ENCODE assay signal across 19 mouse cellular contexts in genomic region chr1:12478983-12479763, GRCm38 (mm10).
DNase-seq lines count a peak whose midpoint lies in the region; ATAC-seq and TF ChIP-seq lines count a peak whose summit lies in the region.
"Had no signal": no experiment of that assay in that cellular context is flagged by ENCODE, and none has a peak within 500 bp of the region (broad histone marks: within the 10 kb centered on the region; RNA-seq: fewer than 3 reads in every experiment).

No protein-coding gene starts in this region.

- no peaks in the 10 kb centered on the region for H3K36me3 ChIP-seq in stomach, embryonic 14.5 days (ENCODE audit: control insufficient read depth, insufficient read depth, low read length)
- H3K36me3 ChIP-seq in stomach, postnatal 0 days (ENCODE audit: control insufficient read depth, insufficient read depth, low read length) = no peaks in the 10 kb centered on the region
- no peaks in the 10 kb centered on the region for H3K36me3 ChIP-seq in stomach, embryonic 16.5 days (ENCODE audit: control insufficient read depth, insufficient read depth, low read length)
- H3K36me3 ChIP-seq: embryonic facial prominence, embryonic 13.5 days; forebrain, embryonic 10.5 days; hindbrain, embryonic 12.5 days; midbrain, embryonic 13.5 days had no signal

- no peak overlapping the region for H3K9ac ChIP-seq in stomach, embryonic 14.5 days (replicated peaks; ENCODE audit: low read depth, low read length)
- no peak overlapping the region for H3K9ac ChIP-seq in stomach, postnatal 0 days (ENCODE audit: low read length)
- H3K9ac ChIP-seq in stomach, embryonic 16.5 days (ENCODE audit: low read length) = no peak overlapping the region
- H3K9ac ChIP-seq: embryonic facial prominence, embryonic 13.5 days; hindbrain, embryonic 12.5 days; midbrain, embryonic 13.5 days had no signal

- no peaks in the 10 kb centered on the region for H3K4me1 ChIP-seq in stomach, embryonic 14.5 days (ENCODE audit: control insufficient read depth, insufficient read depth, low read length)
- H3K4me1 ChIP-seq in stomach, postnatal 0 days (replicated peaks; ENCODE audit: control insufficient read depth, insufficient read depth) = no peaks in the 10 kb centered on the region
- no peaks in the 10 kb centered on the region for H3K4me1 ChIP-seq in stomach, embryonic 16.5 days (ENCODE audit: control insufficient read depth, insufficient read depth, low read length)
- H3K4me1 ChIP-seq: forebrain, embryonic 10.5 days; hindbrain, embryonic 12.5 days; midbrain, embryonic 13.5 days had no signal

- H3K27me3 ChIP-seq in stomach, embryonic 14.5 days (ENCODE audit: control insufficient read depth, insufficient read depth, low read length) = no peaks in the 10 kb centered on the region
- no peaks in the 10 kb centered on the region for H3K27me3 ChIP-seq in stomach, postnatal 0 days (ENCODE audit: control insufficient read depth, insufficient read depth, low read length)
- no peaks in the 10 kb centered on the region for H3K27me3 ChIP-seq in stomach, embryonic 16.5 days (ENCODE audit: control insufficient read depth, insufficient read depth, low read length)
- H3K27me3 ChIP-seq: embryonic facial prominence, embryonic 13.5 days; hindbrain, embryonic 12.5 days; midbrain, embryonic 13.5 days had no signal

- no peak overlapping the region for H3K4me3 ChIP-seq in stomach, embryonic 14.5 days (ENCODE audit: low read depth, low read length)
- no peak overlapping the region for H3K4me3 ChIP-seq in stomach, postnatal 0 days (ENCODE audit: low read depth, low read length)
- H3K4me3 ChIP-seq in stomach, embryonic 16.5 days (replicated peaks; ENCODE audit: low read length) = no peak overlapping the region
- H3K4me3 ChIP-seq: embryonic facial prominence, embryonic 13.5 days; forebrain, embryonic 10.5 days; hindbrain, embryonic 12.5 days; midbrain, embryonic 13.5 days had no signal

- DNase-seq in heart, adult 8-10 months (ENCODE audit: low spot score) = peak; percentile 53
- no peak for DNase-seq in heart, postnatal 25 days (ENCODE audit: low spot score)
- DNase-seq in kidney, postnatal 10 days = peak; percentile 8
- DNase-seq in kidney, adult 8-10 months = no peak
- no peak for DNase-seq in stomach, postnatal 0 days (ENCODE audit: low spot score)
- DNase-seq in layer of hippocampus, postnatal 36 days = no peak
- DNase-seq: B cell, adult 2 months; cerebellum, postnatal 10 days; gastrocnemius, postnatal 25 days; kidney, adult 2 months; liver; lung, postnatal 14 days; thymus, adult 18-20 months had no signal

- TF ChIP-seq EP300 in stomach, postnatal 0 days (optimal IDR thresholded peaks at IDR 0.05) = no peak

- 40% methylated on average over 5 of the region's 5 CpGs for WGBS in stomach, embryonic 14.5 days
- WGBS in stomach, postnatal 0 days = 30% methylated on average over 5 of the region's 5 CpGs
- 32% methylated on average over 5 of the region's 5 CpGs for WGBS in stomach, embryonic 16.5 days

- H3K4me2 ChIP-seq in stomach, embryonic 14.5 days (replicated peaks; ENCODE audit: low read depth, low read length) = no peak overlapping the region
- H3K4me2 ChIP-seq in stomach, postnatal 0 days (replicated peaks; ENCODE audit: low read depth) = no peak overlapping the region
- no peak overlapping the region for H3K4me2 ChIP-seq in stomach, embryonic 16.5 days (ENCODE audit: low read depth, low read length)
- H3K4me2 ChIP-seq: embryonic facial prominence, embryonic 13.5 days; hindbrain, embryonic 12.5 days; midbrain, embryonic 13.5 days had no signal

- intact Hi-C loops in heart, postnatal 25 days (cut with DNase I) = no loop called here

- H3K9me3 ChIP-seq in stomach, embryonic 14.5 days (ENCODE audit: control insufficient read depth, low read depth, low read length) = no peaks in the 10 kb centered on the region
- no peaks in the 10 kb centered on the region for H3K9me3 ChIP-seq in stomach, postnatal 0 days (ENCODE audit: control insufficient read depth, low read length)
- H3K9me3 ChIP-seq in stomach, embryonic 16.5 days (replicated peaks; ENCODE audit: control insufficient read depth, low read length) = no peaks in the 10 kb centered on the region
- H3K9me3 ChIP-seq: embryonic facial prominence, embryonic 13.5 days; forebrain, embryonic 10.5 days; hindbrain, embryonic 12.5 days; midbrain, embryonic 13.5 days had no signal

- peak; percentile 56; the same call in 1 of the 2 replicates for ATAC-seq in stomach, embryonic 14.5 days (ENCODE audit: insufficient number of reproducible peaks, insufficient read depth, low FRiP score, low read depth)
- ATAC-seq in stomach, postnatal 0 days (ENCODE audit: low FRiP score, low TSS enrichment) = no peak
- ATAC-seq in stomach, embryonic 16.5 days (ENCODE audit: insufficient read depth, low FRiP score) = peak; percentile 71
- ATAC-seq: midbrain, embryonic 13.5 days had no signal

- no peak overlapping the region for H3K27ac ChIP-seq in stomach, embryonic 14.5 days (ENCODE audit: low read length)
- H3K27ac ChIP-seq in stomach, postnatal 0 days (replicated peaks) = no peak overlapping the region
- H3K27ac ChIP-seq in stomach, embryonic 16.5 days (ENCODE audit: low read length) = peak overlapping the region; percentile 52; the same call in 1 of the 2 replicates
- H3K27ac ChIP-seq: embryonic facial prominence, embryonic 13.5 days; forebrain, embryonic 10.5 days; hindbrain, embryonic 12.5 days; midbrain, embryonic 13.5 days had no signal

- TF ChIP-seq CTCF in stomach, postnatal 0 days (IDR thresholded peaks at IDR 0.05; ENCODE audit: low read depth) = no peak

Comparison
In these comparisons a context has a peak if more than half of its experiments do, and no peak if none do; other contexts are left out.
1. DNase-seq: peak in heart, adult 8-10 months (single experiment) and kidney, postnatal 10 days (single experiment); none in heart, postnatal 25 days (single experiment), kidney, adult 8-10 months (0 of 2), stomach, postnatal 0 days (single experiment) and layer of hippocampus, postnatal 36 days (0 of 2).